Mouse (Mus musculus): Measurements from ENCODE around the gene Gm20479. TPM values are rescaled to one million over a fixed set of nuclear protein-coding genes. Genes with fewer than 3 reads are reported as not detected.

Gene Gm20479
- polyA plus RNA-seq, 1 experiment, result not detected

DNA sequence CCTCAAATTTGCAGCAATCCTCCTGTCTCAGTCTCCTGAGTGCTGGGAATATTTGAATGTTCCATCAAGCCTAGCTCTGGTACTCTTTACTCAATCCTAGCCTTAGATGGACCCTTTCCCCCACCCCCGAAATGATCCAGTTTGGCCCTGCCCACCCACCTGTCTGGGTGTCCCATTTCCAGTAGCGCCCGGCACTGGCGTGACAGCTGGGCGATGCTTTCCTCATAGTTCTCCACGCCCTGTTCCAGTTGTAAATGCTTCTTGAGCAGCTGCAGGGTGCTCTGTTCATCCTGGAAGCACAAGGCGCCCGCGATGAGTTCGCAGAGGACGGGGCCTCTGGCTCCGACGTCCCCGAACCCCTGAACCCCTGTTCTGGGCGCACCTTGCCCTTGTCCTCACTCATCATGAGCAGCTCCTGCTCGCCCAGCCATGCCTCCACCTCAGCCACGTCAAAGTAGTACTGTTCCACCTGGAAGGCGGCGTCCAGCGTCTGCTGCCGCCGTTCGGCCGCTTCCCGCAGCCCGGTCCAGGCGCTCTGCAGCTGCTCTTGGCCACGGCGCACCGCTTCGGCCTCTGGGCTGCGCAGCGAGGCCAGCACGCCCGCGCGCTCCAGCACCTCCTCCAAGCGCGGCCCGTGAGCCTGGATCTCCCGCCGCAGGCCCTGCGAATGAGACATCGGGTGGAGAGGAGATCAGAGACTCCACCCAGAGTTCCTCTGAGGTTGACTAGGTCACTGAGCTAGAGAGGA, 14.7 kb upstream of the Gm20479 start:
- WGBS, result 6% methylated on average over 44 of the region's 44 CpGs
- Histone ChIP-seq H3K4me3 (replicated peaks; ENCODE audit: extremely low read depth, low read depth, low read length) (no peak overlapping the region), H3K4me1 (ENCODE audit: control insufficient read depth, insufficient read depth, low read length) (no peaks in the 10 kb centered on the region)
- TF ChIP-seq POLR2A (IDR thresholded peaks at IDR 0.05; ENCODE audit: borderline replicate concordance, extremely low read depth, low read depth, low read length) (no peak), CTCF (IDR thresholded peaks at IDR 0.05; ENCODE audit: insufficient read depth, low read length) (no peak)
- DNase-seq, result no peak

DNA sequence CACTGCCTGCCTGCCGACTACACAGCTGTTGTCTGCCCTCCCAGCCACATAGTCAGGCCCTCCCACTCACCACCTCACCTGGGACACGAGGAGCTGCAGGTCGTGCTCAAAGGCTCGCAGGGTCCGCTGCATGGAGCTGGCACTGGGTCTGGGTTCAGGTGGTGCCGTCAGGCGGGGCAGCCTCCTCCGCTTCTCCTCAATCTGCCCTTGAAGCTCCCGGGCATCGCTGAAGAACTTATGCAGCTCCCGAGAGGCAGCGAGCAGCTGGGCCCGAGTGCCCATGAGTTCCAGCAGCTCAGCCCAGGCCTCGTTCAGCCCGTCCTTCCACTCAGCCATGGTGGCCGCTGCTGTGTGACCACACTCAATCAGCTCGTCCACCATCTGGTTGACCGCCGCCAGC, 11.9 kb upstream of the Gm20479 start:
- no peak for DNase-seq
- 78% methylated on average over 19 of the region's 19 CpGs for WGBS
- H3K4me1 ChIP-seq (ENCODE audit: control insufficient read depth, insufficient read depth, low read length), result no peaks in the 10 kb centered on the region
- H3K4me3 ChIP-seq (replicated peaks; ENCODE audit: extremely low read depth, low read depth, low read length), result no peak overlapping the region
- no peak for TF ChIP-seq CTCF (IDR thresholded peaks at IDR 0.05; ENCODE audit: insufficient read depth, low read length)
- TF ChIP-seq POLR2A (IDR thresholded peaks at IDR 0.05; ENCODE audit: borderline replicate concordance, extremely low read depth, low read depth, low read length), result no peak

DNA sequence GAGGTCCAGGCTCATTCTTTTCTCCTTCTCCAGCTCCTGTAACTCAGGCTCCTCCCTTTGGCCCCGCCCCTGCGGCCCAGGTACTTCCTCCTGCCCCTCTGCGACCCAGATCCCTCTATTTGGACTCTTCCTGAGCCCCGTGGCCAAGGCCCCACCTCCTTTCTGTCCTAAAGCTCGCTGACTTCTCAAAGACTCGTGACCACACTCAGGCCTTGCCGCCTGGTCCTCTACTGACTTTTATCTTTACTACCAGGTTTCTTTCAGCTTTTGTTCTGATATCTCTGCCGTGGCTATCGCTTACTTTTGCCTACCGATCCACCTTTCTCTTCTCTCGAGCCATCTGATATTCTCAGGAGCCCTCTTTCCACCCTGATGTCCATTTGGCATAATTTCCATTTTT, 10.8 kb upstream of the Gm20479 start:
- Histone ChIP-seq H3K4me1 (ENCODE audit: control insufficient read depth, insufficient read depth, low read length) (no peaks in the 10 kb centered on the region), H3K4me3 (replicated peaks; ENCODE audit: extremely low read depth, low read depth, low read length) (no peak overlapping the region)
- no peak for TF ChIP-seq POLR2A (IDR thresholded peaks at IDR 0.05; ENCODE audit: borderline replicate concordance, extremely low read depth, low read depth, low read length)
- no peak for TF ChIP-seq CTCF (IDR thresholded peaks at IDR 0.05; ENCODE audit: insufficient read depth, low read length)
- no peak for DNase-seq
- WGBS, result 15% methylated on average over 11 of the region's 11 CpGs

DNA sequence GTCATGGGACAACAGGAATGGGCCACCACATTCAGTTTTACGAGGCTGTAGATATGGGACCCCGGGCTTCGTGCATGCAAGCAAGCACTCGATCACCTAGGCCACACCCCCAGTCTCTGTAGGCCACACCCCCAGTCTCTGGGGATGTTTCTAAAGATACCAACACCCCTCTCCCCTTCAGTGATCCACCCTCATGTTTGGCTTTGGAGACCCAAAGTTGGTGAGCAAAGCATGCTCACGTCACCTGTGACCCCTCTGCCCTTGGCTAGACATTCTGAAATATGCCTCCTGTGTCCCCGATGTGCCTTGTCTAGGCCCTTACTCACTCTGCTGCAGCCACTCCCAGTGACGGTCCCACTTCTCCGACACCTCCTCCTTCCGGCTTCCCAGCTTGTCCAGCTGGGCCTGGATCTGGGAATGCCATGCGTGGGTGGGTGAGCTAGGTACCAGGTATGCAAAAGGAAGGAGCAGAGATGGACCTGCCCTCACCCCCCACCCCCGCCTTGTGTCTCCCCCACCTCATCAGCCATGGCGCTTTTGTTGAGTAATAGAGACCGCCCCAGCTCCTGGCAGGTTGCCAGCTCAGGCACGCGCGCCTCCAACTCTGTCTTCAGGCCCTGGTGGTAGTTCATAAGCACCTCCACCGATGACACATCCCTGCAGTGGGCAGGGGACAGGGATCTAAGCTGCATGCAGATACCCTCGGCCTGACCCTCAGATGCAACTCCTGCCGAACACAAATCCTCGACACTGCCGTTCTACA, 9.0 kb upstream of the Gm20479 start:
- H3K4me1 ChIP-seq (ENCODE audit: control insufficient read depth, insufficient read depth, low read length), result no peaks in the 10 kb centered on the region
- WGBS, result 29% methylated on average over 21 of the region's 21 CpGs
- TF ChIP-seq CTCF (IDR thresholded peaks at IDR 0.05; ENCODE audit: insufficient read depth, low read length) (no peak), POLR2A (IDR thresholded peaks at IDR 0.05; ENCODE audit: borderline replicate concordance, extremely low read depth, low read depth, low read length) (no peak)
- no peak overlapping the region for H3K4me3 ChIP-seq (replicated peaks; ENCODE audit: extremely low read depth, low read depth, low read length)
- no peak for DNase-seq

DNA sequence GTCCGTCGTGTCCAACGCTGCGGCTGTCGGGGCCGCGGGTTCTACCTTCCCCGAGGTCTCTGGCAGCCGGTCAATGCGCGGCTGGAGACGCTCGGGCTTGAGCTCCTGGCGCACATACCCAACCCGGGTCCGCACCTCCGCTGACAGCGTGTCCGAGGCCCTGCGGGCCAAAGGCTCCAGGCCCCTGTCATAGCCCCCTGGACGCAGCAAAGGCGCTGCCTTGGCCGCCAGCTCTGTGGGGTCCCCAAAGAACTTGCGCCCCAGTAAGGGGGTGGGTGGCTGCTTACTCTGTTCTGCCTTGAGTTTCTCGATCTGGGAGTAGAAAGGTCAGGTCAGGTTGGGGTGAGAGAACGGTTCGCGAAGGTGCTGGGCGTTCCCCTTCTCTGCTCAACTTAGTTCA, 7.2 kb upstream of the Gm20479 start:
- H3K4me3 ChIP-seq (replicated peaks; ENCODE audit: extremely low read depth, low read depth, low read length), result no peak overlapping the region
- H3K4me1 ChIP-seq (ENCODE audit: control insufficient read depth, insufficient read depth, low read length), result no peaks in the 10 kb centered on the region
- no peak for TF ChIP-seq POLR2A (IDR thresholded peaks at IDR 0.05; ENCODE audit: borderline replicate concordance, extremely low read depth, low read depth, low read length)
- no peak for TF ChIP-seq CTCF (IDR thresholded peaks at IDR 0.05; ENCODE audit: insufficient read depth, low read length)
- 9% methylated on average over 29 of the region's 29 CpGs for WGBS
- DNase-seq, result no peak

DNA sequence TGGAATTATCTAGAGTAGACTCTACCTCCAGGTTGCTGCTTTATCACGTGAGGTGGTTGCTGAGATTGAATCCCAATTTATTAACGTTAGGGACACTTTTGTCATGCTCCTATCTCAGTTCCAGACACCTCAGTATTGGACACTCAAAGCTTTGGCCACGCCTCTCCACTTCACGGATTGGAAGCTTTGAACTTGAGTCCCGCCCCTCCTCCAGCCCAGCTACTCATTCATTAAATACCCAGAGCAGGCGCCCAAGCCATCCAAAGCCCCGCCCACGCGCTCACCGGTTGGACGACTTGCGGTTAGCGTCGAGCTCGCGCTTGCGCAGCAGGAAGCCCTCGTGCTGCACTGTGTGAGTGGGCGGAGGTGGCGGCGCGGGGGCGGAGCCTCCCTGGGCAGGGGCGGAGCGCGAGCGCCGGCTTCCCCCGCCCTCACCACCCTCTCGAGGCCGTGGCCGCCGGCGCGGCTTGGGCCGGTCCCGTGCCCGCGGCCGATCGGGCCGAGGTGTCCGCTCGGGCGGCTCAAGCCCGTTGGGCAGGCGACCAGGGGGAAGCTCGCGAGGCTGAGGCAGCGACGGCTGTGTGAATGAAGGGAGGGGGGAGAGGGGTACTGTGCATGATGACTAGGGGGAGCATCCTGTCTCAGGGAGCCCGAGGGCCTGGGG, 4.2 kb upstream of the Gm20479 start:
- peak; percentile 98 for DNase-seq
- Histone ChIP-seq H3K4me3 (replicated peaks; ENCODE audit: extremely low read depth, low read depth, low read length) (peak overlapping the region; percentile 38), H3K4me1 (ENCODE audit: control insufficient read depth, insufficient read depth, low read length) (peaks cover 2% of the 10 kb centered on the region)
- TF ChIP-seq POLR2A (IDR thresholded peaks at IDR 0.05; ENCODE audit: borderline replicate concordance, extremely low read depth, low read depth, low read length) (no peak), CTCF (IDR thresholded peaks at IDR 0.05; ENCODE audit: insufficient read depth, low read length) (no peak)
- WGBS, result under 1% methylated on average over 52 of the region's 52 CpGs

DNA sequence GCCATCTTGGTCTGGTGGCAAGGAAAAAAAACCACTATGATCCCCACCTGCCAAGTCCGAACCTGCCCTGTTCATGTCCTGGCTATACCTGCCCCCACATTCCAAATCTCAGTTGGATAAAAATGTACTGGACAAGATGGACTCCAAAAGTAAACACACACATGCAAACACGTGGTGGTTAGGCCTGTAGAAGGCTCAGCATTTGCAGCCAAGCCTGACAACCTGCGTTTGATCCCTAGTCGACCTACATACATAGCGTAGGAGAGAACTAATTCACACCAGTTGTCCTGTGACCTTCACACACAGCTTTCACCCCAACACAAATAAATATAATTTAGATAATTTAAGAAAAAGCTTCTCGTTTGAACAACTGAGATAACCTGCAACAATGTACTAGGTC, 3.5 kb upstream of the Gm20479 start:
- TF ChIP-seq CTCF (IDR thresholded peaks at IDR 0.05; ENCODE audit: insufficient read depth, low read length), result no peak
- no peak for TF ChIP-seq POLR2A (IDR thresholded peaks at IDR 0.05; ENCODE audit: borderline replicate concordance, extremely low read depth, low read depth, low read length)
- WGBS, result 48% methylated on average over 6 of the region's 6 CpGs
- H3K4me1 ChIP-seq (ENCODE audit: control insufficient read depth, insufficient read depth, low read length), result peaks cover 2% of the 10 kb centered on the region
- no peak overlapping the region for H3K4me3 ChIP-seq (replicated peaks; ENCODE audit: extremely low read depth, low read depth, low read length)
- DNase-seq, result no peak

DNA sequence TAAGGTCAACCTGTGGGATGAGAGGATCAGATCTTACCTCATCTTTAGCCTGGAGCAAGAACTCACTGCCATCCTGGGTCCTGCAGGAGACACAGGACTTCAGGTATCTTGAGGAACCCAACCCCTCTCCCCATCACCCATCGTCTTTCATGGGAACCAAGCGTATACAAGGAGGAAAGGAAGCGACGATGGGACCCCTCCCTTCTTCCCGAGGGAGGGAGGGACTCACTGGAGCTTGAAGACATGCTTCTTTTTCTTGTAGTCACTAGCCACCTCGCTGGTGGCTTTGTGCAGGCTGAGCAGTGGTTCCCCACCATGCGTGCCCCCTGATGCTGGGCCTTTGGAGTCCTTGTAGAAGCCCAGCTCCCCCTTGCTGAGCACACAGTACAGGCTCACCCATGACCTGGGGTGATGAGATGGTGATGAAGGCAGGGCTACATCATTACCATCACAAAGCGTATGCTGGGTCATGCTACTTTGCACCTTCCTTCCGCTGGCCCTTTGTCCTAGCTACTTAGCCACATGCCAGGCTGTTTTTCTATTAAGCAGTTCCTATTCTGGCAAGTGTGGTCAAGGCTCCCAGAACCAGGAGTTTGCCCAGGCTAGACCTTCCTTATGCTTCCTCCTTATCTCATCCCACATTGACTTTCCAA, 2.6 kb upstream of the Gm20479 start:
- Histone ChIP-seq H3K4me3 (replicated peaks; ENCODE audit: extremely low read depth, low read depth, low read length) (no peak overlapping the region), H3K4me1 (ENCODE audit: control insufficient read depth, insufficient read depth, low read length) (peaks cover 2% of the 10 kb centered on the region)
- WGBS, result 84% methylated on average over 9 of the region's 9 CpGs
- no peak for TF ChIP-seq POLR2A (IDR thresholded peaks at IDR 0.05; ENCODE audit: borderline replicate concordance, extremely low read depth, low read depth, low read length)
- TF ChIP-seq CTCF (IDR thresholded peaks at IDR 0.05; ENCODE audit: insufficient read depth, low read length), result no peak
- no peak for DNase-seq

DNA sequence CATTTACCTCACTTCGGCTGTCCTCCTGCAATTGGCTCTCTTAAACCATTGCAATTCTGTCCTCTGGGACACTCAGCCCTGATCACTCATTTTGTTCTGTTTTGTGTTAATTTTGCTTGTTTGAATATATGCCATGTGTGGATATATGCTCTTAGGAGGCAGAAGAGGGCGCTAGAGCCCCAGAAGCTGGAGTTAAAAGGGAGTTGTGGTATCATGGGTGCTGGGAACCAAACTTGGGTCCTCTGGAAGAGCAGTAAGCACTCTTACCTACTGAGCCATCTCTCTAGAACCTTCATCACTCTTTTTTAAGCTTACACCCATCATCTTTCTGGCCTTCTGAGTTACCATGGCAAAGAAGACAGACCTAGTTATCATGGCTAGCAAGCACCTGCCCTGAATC, 1.9 kb upstream of the Gm20479 start:
- no peak for DNase-seq
- Histone ChIP-seq H3K4me1 (ENCODE audit: control insufficient read depth, insufficient read depth, low read length) (peaks cover 2% of the 10 kb centered on the region), H3K4me3 (replicated peaks; ENCODE audit: extremely low read depth, low read depth, low read length) (no peak overlapping the region)
- no peak for TF ChIP-seq POLR2A (IDR thresholded peaks at IDR 0.05; ENCODE audit: borderline replicate concordance, extremely low read depth, low read depth, low read length)
- WGBS, result 67% methylated on average over 2 of the region's 2 CpGs
